Mouse (Mus musculus) cerebellum, adult 2 months (tissue): Measurements from ENCODE around the gene Cntln. TPM values are rescaled to one million over a fixed set of nuclear protein-coding genes. Genes with fewer than 3 reads are reported as not detected.

ENCODE experiments used
- DNase-seq, 2 experiments: peaks; one replicate each; pipeline ENCODE4 v3.0.0; 2021
- H3K27ac ChIP-seq: fragments of 200-500 bp; 2 replicates; pipeline ENCODE4 v1.5.1; 2012; ENCODE audit warnings: low read length, control low read depth, inconsistent platforms; ENCODE audit not compliant: insufficient read depth
- H3K27me3 ChIP-seq: fragments of 200-500 bp; 2 replicates; pipeline ENCODE4 v1.6.1; 2012; ENCODE audit warnings: inconsistent platforms, mild to moderate bottlenecking, low read length, moderate library complexity; ENCODE audit not compliant: control insufficient read depth, insufficient read depth
- H3K4me1 ChIP-seq: fragments of 200-500 bp; 2 replicates; pipeline ENCODE4 v1.6.1; 2011; ENCODE audit warnings: low read length; ENCODE audit not compliant: control insufficient read depth, insufficient read depth
- H3K4me3 ChIP-seq: fragments of 200-500 bp; replicated peaks from 2 replicates; pipeline ENCODE3; 2011; ENCODE audit warnings: mild to moderate bottlenecking, low read depth, low read length, control low read depth; ENCODE audit not compliant: insufficient read depth
- CTCF ChIP-seq: fragments of 200-500 bp; IDR thresholded peaks from 2 replicates; pipeline ENCODE4 v1.5.1; 2011; ENCODE audit warnings: low read depth, mild to moderate bottlenecking, control low read depth, low read length, moderate library complexity, borderline replicate concordance; ENCODE audit not compliant: insufficient read depth
- POLR2A ChIP-seq: fragments of 200-500 bp; IDR thresholded peaks from 2 replicates; pipeline ENCODE4 v1.6.1; 2011; ENCODE audit warnings: low read length, control low read depth, borderline replicate concordance; ENCODE audit not compliant: insufficient read depth
- WGBS: fragments of 180-500 bp; shearing (Covaris S2); methylation state at CpG from one replicate; pipeline ENCODE4 v1.1.7; 2018; 5-methylcytosine and 5-hydroxymethylcytosine counted together
- polyA plus RNA-seq: library from polyadenylated mRNA; depleted of rRNA; stranded (reverse); fragments of >200 nt; gene quantifications from 2 replicates; pipeline ENCODE4 v1.2.3, GENCODE M21; 2012; rRNA removed

The Cntln gene
- polyA plus RNA-seq, result 7.4 and 7.6 TPM in 2 replicates

- WGBS, result 1% methylated on average over 50 of the region's 50 CpGs
- Histone ChIP-seq H3K27me3 (no peaks in the 10 kb centered on the region), H3K4me3 (peak within 1 kb of the TSS; percentile 65), H3K27ac (peak within 1 kb of the TSS; percentile 55), H3K4me1 (no peaks in the 10 kb centered on the region)
- DNase-seq, result peak; percentile 96 to 97
- TF ChIP-seq CTCF, result no peak
- TF ChIP-seq POLR2A, result peak; percentile 68; the same call in 1 of the 2 replicates
These were observed at the start of gene Cntln for GRCm38 (mm10) chr4:84884111-84884538. Cntln (plus strand) TSS chr4:84884309.

- DNase-seq, result peak in 1 of 2 experiments; percentile 29
- WGBS, result 58% methylated on average over 5 of the region's 5 CpGs
These were observed 47.1 kb upstream of the Cntln start for GRCm38 (mm10) chr4:84836979-84837378.

GRCm38 (mm10) chr4:84838545-84838944 lies 45.6 kb upstream of the Cntln start:
- WGBS, result 51% methylated on average over 3 of the region's 3 CpGs
- Histone ChIP-seq H3K4me3 (no peak overlapping the region), H3K27me3 (no peaks in the 10 kb centered on the region)

More at GRCm38 (mm10) chr4:84836979-84837378, 47.1 kb upstream of the Cntln start:
- no peaks in the 10 kb centered on the region for H3K4me1 ChIP-seq
- no peaks in the 10 kb centered on the region for H3K27me3 ChIP-seq
- no peak overlapping the region for H3K27ac ChIP-seq
- TF ChIP-seq POLR2A (no peak), CTCF (peak; percentile 68; the same call in 1 of the 2 replicates)
- no peak overlapping the region for H3K4me3 ChIP-seq

GRCm38 (mm10) chr4:84839466-84839865 lies 44.6 kb upstream of the Cntln start:
- no peak for DNase-seq
- 35% methylated on average over 2 of the region's 2 CpGs for WGBS
- Histone ChIP-seq H3K4me1 (no peaks in the 10 kb centered on the region), H3K27me3 (no peaks in the 10 kb centered on the region), H3K4me3 (no peak overlapping the region), H3K27ac (no peak overlapping the region)
- TF ChIP-seq POLR2A, result no peak
- no peak for TF ChIP-seq CTCF

More at GRCm38 (mm10) chr4:84838545-84838944, 45.6 kb upstream of the Cntln start:
- no peak overlapping the region for H3K27ac ChIP-seq
- TF ChIP-seq POLR2A, result no peak
- peak in 1 of 2 experiments; percentile 22 for DNase-seq
- no peaks in the 10 kb centered on the region for H3K4me1 ChIP-seq

GRCm38 (mm10) chr4:84857588-84857987 lies 26.5 kb upstream of the Cntln start:
- Histone ChIP-seq H3K27ac (no peak overlapping the region), H3K27me3 (no peaks in the 10 kb centered on the region), H3K4me3 (no peak overlapping the region), H3K4me1 (no peaks in the 10 kb centered on the region)
- TF ChIP-seq POLR2A (no peak), CTCF (no peak)
- 70% methylated on average over 2 of the region's 2 CpGs for WGBS
- no peak for DNase-seq

GRCm38 (mm10) chr4:84876347-84876746 lies 7.8 kb upstream of the Cntln start:
- Histone ChIP-seq H3K4me3 (no peak overlapping the region), H3K27ac (no peak overlapping the region), H3K4me1 (no peaks in the 10 kb centered on the region), H3K27me3 (no peaks in the 10 kb centered on the region)
- 33% methylated on average over 3 of the region's 3 CpGs for WGBS
- no peak for TF ChIP-seq POLR2A
- TF ChIP-seq CTCF, result peak; percentile 45; the same call in 1 of the 2 replicates
- DNase-seq, result peak; percentile 20 to 48

GRCm38 (mm10) chr4:84883646-84884045 lies 463 bp upstream of the Cntln start:
- peak overlapping the region; percentile 65 for H3K4me3 ChIP-seq
- H3K27ac ChIP-seq, result no peak overlapping the region
- no peak for DNase-seq
- H3K4me1 ChIP-seq, result no peaks in the 10 kb centered on the region
- TF ChIP-seq CTCF (no peak), POLR2A (no peak)
- WGBS, result 65% methylated on average over 12 of the region's 12 CpGs
- H3K27me3 ChIP-seq, result no peaks in the 10 kb centered on the region

GRCm38 (mm10) chr4:84884539-84885270 lies 596 bp downstream of the Cntln start:
- H3K4me1 ChIP-seq, result no peaks in the 10 kb centered on the region
- under 1% methylated on average over 59 of the region's 60 CpGs for WGBS
- H3K4me3 ChIP-seq, result peak overlapping the region; percentile 65
- TF ChIP-seq CTCF (no peak), POLR2A (no peak)
- H3K27ac ChIP-seq, result peak overlapping the region; percentile 55
- DNase-seq, result peak; percentile 71 to 76
- no peaks in the 10 kb centered on the region for H3K27me3 ChIP-seq
